Mouse (Mus musculus): Measurements from ENCODE around the gene 4933414I15Rik.
A peak's percentile ranks its signal among the peaks of the same experiment; 100 is the strongest.

4933414I15Rik gene

GRCm38 (mm10) chr11:50943506-50943905 lies at the start of gene 4933414I15Rik:
TSS of gene 4933414I15Rik (minus strand) at chr11:50943765.
- DNase-seq (ENCODE audit: low spot score) = no peak

GRCm38 (mm10) chr11:50981667-50982066 lies 38.1 kb upstream of the 4933414I15Rik start, which contains the start of gene Olfr1377:
TSS of gene Olfr1377 (plus strand) at chr11:50981967.
- DNase-seq (ENCODE audit: low spot score) = no peak

GRCm38 (mm10) chr11:50977216-50977615 lies 33.7 kb upstream of the 4933414I15Rik start:
- no peak for DNase-seq (ENCODE audit: low spot score)

- DNase-seq (ENCODE audit: low spot score) = no peak
Observed at GRCm38 (mm10) chr11:50966230-50966629, 22.7 kb upstream of the 4933414I15Rik start, which contains the start of gene Olfr1378. TSS of gene Olfr1378 (plus strand) at chr11:50966530.

GRCm38 (mm10) chr11:50964886-50965285 lies 21.3 kb upstream of the 4933414I15Rik start:
- no peak for DNase-seq (ENCODE audit: low spot score)

- no peak for DNase-seq (ENCODE audit: low spot score)
Observed at GRCm38 (mm10) chr11:50953665-50954064, 10.1 kb upstream of the 4933414I15Rik start, which contains the start of gene Prop1. TSS of gene Prop1 (minus strand) at chr11:50953765.

GRCm38 (mm10) chr11:50952290-50952689 lies 8.7 kb upstream of the 4933414I15Rik start:
- DNase-seq (ENCODE audit: low spot score) = no peak

GRCm38 (mm10) chr11:50942386-50942785 lies 1.2 kb downstream of the 4933414I15Rik start:
- no peak for DNase-seq (ENCODE audit: low spot score)

GRCm38 (mm10) chr11:50939621-50940366 lies 3.8 kb downstream of the 4933414I15Rik start:
- DNase-seq (ENCODE audit: low spot score) = no peak

GRCm38 (mm10) chr11:50938435-50938834 lies 5.1 kb downstream of the 4933414I15Rik start:
- DNase-seq (ENCODE audit: low spot score) = no peak

- DNase-seq (ENCODE audit: low spot score) = no peak
Observed at GRCm38 (mm10) chr11:50932040-50932439, 11.5 kb downstream of the 4933414I15Rik start.

- peak; percentile 33 for DNase-seq (ENCODE audit: low spot score)
Observed at GRCm38 (mm10) chr11:50931451-50931866, 12.1 kb downstream of the 4933414I15Rik start, which contains the start of gene Zfp354b. TSS of gene Zfp354b (minus strand) at chr11:50931633.

GRCm38 (mm10) chr11:50931021-50931420 lies 12.5 kb downstream of the 4933414I15Rik start:
- DNase-seq (ENCODE audit: low spot score) = no peak

GRCm38 (mm10) chr11:50930469-50931014 lies 13.0 kb downstream of the 4933414I15Rik start:
- no peak for DNase-seq (ENCODE audit: low spot score)

- peak; percentile 76 for DNase-seq (ENCODE audit: low spot score)
Observed at GRCm38 (mm10) chr11:50915671-50916320, 27.8 kb downstream of the 4933414I15Rik start, which contains the start of gene Zfp2. TSS of gene Zfp2 (minus strand) at chr11:50916165.

- DNase-seq (ENCODE audit: low spot score) = no peak
Observed at GRCm38 (mm10) chr11:50914461-50914860, 29.1 kb downstream of the 4933414I15Rik start.

- DNase-seq (ENCODE audit: low spot score) = no peak
Observed at GRCm38 (mm10) chr11:50913301-50913700, 30.3 kb downstream of the 4933414I15Rik start.

GRCm38 (mm10) chr11:50908136-50908535 lies 35.4 kb downstream of the 4933414I15Rik start:
- no peak for DNase-seq (ENCODE audit: low spot score)

GRCm38 (mm10) chr11:50897359-50897758 lies 46.2 kb downstream of the 4933414I15Rik start:
- DNase-seq (ENCODE audit: low spot score) = no peak

- no peak for DNase-seq (ENCODE audit: low spot score)
Observed at GRCm38 (mm10) chr11:50892441-50892840, 51.1 kb downstream of the 4933414I15Rik start.
